Mouse (Mus musculus) liver, adult 2 months (tissue): ENCODE results near the gene Slc24a1.

Source experiments
- CTCF ChIP-seq: fragments of 200-500 bp; IDR thresholded peaks from 2 replicates; pipeline ENCODE4 v1.5.1; 2011; ENCODE audit warnings: low read depth, low read length, control low read depth
- POLR2A ChIP-seq: fragments of 200-500 bp; IDR thresholded peaks from 2 replicates; pipeline ENCODE4 v1.6.1; 2011; ENCODE audit warnings: low read length, control low read depth; ENCODE audit not compliant: insufficient read depth; ENCODE audit errors: extremely low read depth

- no peak for TF ChIP-seq CTCF
- no peak for TF ChIP-seq POLR2A
Observed at GRCm38 (mm10) chr9:64886008-64886407, 65.4 kb downstream of the Slc24a1 start.
